Mouse (Mus musculus) stomach, postnatal 0 days (tissue): ENCODE measurements around the gene Prkab2. TPM values are rescaled to one million over a fixed set of nuclear protein-coding genes. Genes with fewer than 3 reads are reported as not detected.

Experiments
- ATAC-seq: fragments of 200-750 bp; cut with Nextera tagmentation; 2 replicates; pipeline ENCODE4 v1.8.0; 2017; ENCODE audit not compliant: low FRiP score, low TSS enrichment
- DNase-seq: peaks from one replicate; pipeline ENCODE4 v3.0.0-alpha.2; 2016; ENCODE audit warnings: low spot score
- H3K27ac ChIP-seq: fragments of 300-500 bp; sonication (generic); replicated peaks from 2 replicates; pipeline ENCODE4 v1.5.1; 2014; ENCODE audit warnings: mild to moderate bottlenecking, control low read depth
- H3K27me3 ChIP-seq: fragments of 300-500 bp; sonication (generic); 2 replicates; pipeline ENCODE4 v1.6.1; 2014; ENCODE audit warnings: low read length; ENCODE audit not compliant: control insufficient read depth, insufficient read depth
- H3K36me3 ChIP-seq: fragments of 300-500 bp; sonication (generic); 2 replicates; pipeline ENCODE4 v1.6.1; 2014; ENCODE audit warnings: low read length, mixed read lengths; ENCODE audit not compliant: control insufficient read depth, insufficient read depth
- H3K4me1 ChIP-seq: fragments of 300-500 bp; sonication (generic); replicated peaks from 2 replicates; pipeline ENCODE4 v1.6.1; 2014; ENCODE audit warnings: antibody characterized with exemption; ENCODE audit not compliant: control insufficient read depth, insufficient read depth
- H3K4me2 ChIP-seq: fragments of 300-500 bp; sonication (generic); replicated peaks from 2 replicates; pipeline ENCODE4 v1.6.1; 2014; ENCODE audit warnings: low read depth, mild to moderate bottlenecking, control low read depth, moderate library complexity
- H3K4me3 ChIP-seq: fragments of 300-500 bp; sonication (generic); 2 replicates; pipeline ENCODE4 v1.5.1; 2014; ENCODE audit warnings: low read depth, low read length, control low read depth
- H3K9ac ChIP-seq: fragments of 300-500 bp; sonication (generic); 2 replicates; pipeline ENCODE4 v1.6.1; 2014; ENCODE audit warnings: mild to moderate bottlenecking, low read length, control low read depth, mixed read lengths
- H3K9me3 ChIP-seq: fragments of 300-500 bp; sonication (generic); 2 replicates; pipeline ENCODE4 v1.6.1; 2016; ENCODE audit warnings: low read length; ENCODE audit not compliant: control insufficient read depth
- CTCF ChIP-seq: IDR thresholded peaks from 2 replicates; pipeline ENCODE4 v1.5.1; 2016; ENCODE audit warnings: antibody characterized with exemption, low read depth, mild to moderate bottlenecking, moderate library complexity
- EP300 ChIP-seq: optimal IDR thresholded peaks from 2 replicates; pipeline ENCODE3; 2016; ENCODE audit warnings: antibody characterized with exemption
- WGBS: fragments of 180-500 bp; shearing (Covaris S2); extraction: QIAGEN DNeasy Blood & Tissue Kit; methylation state at CpG from one replicate; pipeline ENCODE4 v1.1.7; 2014; 5-methylcytosine and 5-hydroxymethylcytosine counted together
- polyA plus RNA-seq: library from polyadenylated mRNA; unstranded; fragments of >200 nt; fragmentation: Nextera tagmentation; extraction: Ambion mirVana; gene quantifications from 2 replicates; pipeline ENCODE4 v1.2.1, GENCODE M21; 2015

Prkab2 gene
- polyA plus RNA-seq, 1 experiment from 2014 or later, result 4.8 TPM

GRCm38 (mm10) chr3:97628391-97629001 is 29.5 kb upstream of the Prkab2 start, which contains the start of gene Fmo5:
Fmo5 (plus strand) TSS chr3:97628804.
- DNase-seq (peak; percentile 82), ATAC-seq (peak; percentile 93)
- H3K9me3 ChIP-seq, result no peaks in the 10 kb centered on the region
- H3K27ac ChIP-seq, result peak within 1 kb of the TSS; percentile 63
- H3K9ac ChIP-seq, result peak within 1 kb of the TSS; percentile 63
- H3K27me3 ChIP-seq, result no peaks in the 10 kb centered on the region
- no peak for TF ChIP-seq CTCF
- WGBS, result 1% methylated on average over 18 of the region's 18 CpGs
- H3K4me3 ChIP-seq, result peak within 1 kb of the TSS; percentile 46
- H3K36me3 ChIP-seq, result no peaks in the 10 kb centered on the region
- peak within 1 kb of the TSS; percentile 54 for H3K4me2 ChIP-seq
- 0 out of 2 replicates have a peak, but pooled peaks cover 2% of the 10 kb centered on the region for H3K4me1 ChIP-seq

- TF ChIP-seq CTCF (no peak), EP300 (no peak)
- H3K27me3 ChIP-seq, result no peaks in the 10 kb centered on the region
- no peaks in the 10 kb centered on the region for H3K36me3 ChIP-seq
- ATAC-seq (no peak), DNase-seq (no peak)
- no peaks in the 10 kb centered on the region for H3K9me3 ChIP-seq
- no peak overlapping the region for H3K27ac ChIP-seq
- no peak overlapping the region for H3K4me3 ChIP-seq
- H3K9ac ChIP-seq, result no peak overlapping the region
- H3K4me1 ChIP-seq, result 0 out of 2 replicates have a peak, but pooled peaks cover 2% of the 10 kb centered on the region
- 82% methylated on average over 4 of the region's 4 CpGs for WGBS
- no peak overlapping the region for H3K4me2 ChIP-seq
Measured at GRCm38 (mm10) chr3:97629941-97630340, 28.1 kb upstream of the Prkab2 start.

GRCm38 (mm10) chr3:97630746-97631145 is 27.2 kb upstream of the Prkab2 start:
- Histone ChIP-seq H3K9me3 (no peaks in the 10 kb centered on the region), H3K27me3 (no peaks in the 10 kb centered on the region), H3K4me2 (no peak overlapping the region), H3K4me3 (no peak overlapping the region), H3K36me3 (no peaks in the 10 kb centered on the region), H3K9ac (no peak overlapping the region), H3K4me1 (0 out of 2 replicates have a peak, but pooled peaks cover 2% of the 10 kb centered on the region), H3K27ac (no peak overlapping the region)
- TF ChIP-seq CTCF (no peak), EP300 (no peak)
- 90% methylated on average over 4 of the region's 4 CpGs for WGBS
- no peak for DNase-seq
- no peak for ATAC-seq

GRCm38 (mm10) chr3:97631258-97631860 is 26.6 kb upstream of the Prkab2 start:
- no peak for ATAC-seq
- no peaks in the 10 kb centered on the region for H3K27me3 ChIP-seq
- no peak for TF ChIP-seq CTCF
- no peak for TF ChIP-seq EP300
- H3K36me3 ChIP-seq, result no peaks in the 10 kb centered on the region
- 64% methylated on average over 8 of the region's 8 CpGs for WGBS
- H3K27ac ChIP-seq, result no peak overlapping the region
- no peak overlapping the region for H3K4me3 ChIP-seq
- 0 out of 2 replicates have a peak, but pooled peaks cover 2% of the 10 kb centered on the region for H3K4me1 ChIP-seq
- H3K9ac ChIP-seq, result no peak overlapping the region
- no peak for DNase-seq
- no peak overlapping the region for H3K4me2 ChIP-seq
- H3K9me3 ChIP-seq, result no peaks in the 10 kb centered on the region

- Histone ChIP-seq H3K36me3 (no peaks in the 10 kb centered on the region), H3K4me1 (0 out of 2 replicates have a peak, but pooled peaks cover 2% of the 10 kb centered on the region), H3K9ac (no peak overlapping the region), H3K27me3 (no peaks in the 10 kb centered on the region), H3K4me2 (no peak overlapping the region), H3K4me3 (no peak overlapping the region), H3K27ac (0 out of 2 replicates have a peak overlapping the region, but pooled peaks have one; percentile 53), H3K9me3 (no peaks in the 10 kb centered on the region)
- DNase-seq, result no peak
- 49% methylated on average over 4 of the region's 4 CpGs for WGBS
- peak; percentile 78 for ATAC-seq
- no peak for TF ChIP-seq EP300
- TF ChIP-seq CTCF, result no peak
Measured at GRCm38 (mm10) chr3:97633456-97633855, 24.5 kb upstream of the Prkab2 start.

- H3K9me3 ChIP-seq, result no peaks in the 10 kb centered on the region
- no peaks in the 10 kb centered on the region for H3K36me3 ChIP-seq
- peak; percentile 55 for DNase-seq
- H3K9ac ChIP-seq, result no peak overlapping the region
- H3K27me3 ChIP-seq, result no peaks in the 10 kb centered on the region
- H3K4me3 ChIP-seq, result no peak overlapping the region
- ATAC-seq, result peak; percentile 61
- peak overlapping the region; percentile 53 for H3K27ac ChIP-seq
- no peak overlapping the region for H3K4me2 ChIP-seq
- WGBS, result 24% methylated on average over 3 of the region's 3 CpGs
- no peaks in the 10 kb centered on the region for H3K4me1 ChIP-seq
- TF ChIP-seq CTCF, result peak; percentile 50
- TF ChIP-seq EP300, result peak; percentile 38
Measured at GRCm38 (mm10) chr3:97634288-97634761, 23.7 kb upstream of the Prkab2 start.
